Mouse (Mus musculus): ENCODE measurements around the gene Ppm1e.
A peak's percentile ranks its signal among the peaks of the same experiment; 100 is the strongest.

Gene Ppm1e

GRCm38 (mm10) chr11:87358331-87359261 lies at the start of gene Ppm1e:
Ppm1e (minus strand) TSS chr11:87359023.
- peak; percentile 93 to 94 for DNase-seq (ENCODE audit: low spot score in 2 of 2)

GRCm38 (mm10) chr11:87404876-87405275 lies 46.1 kb upstream of the Ppm1e start, which contains the start of the genes Rad51c and Tex14:
Rad51c (minus strand) TSS chr11:87404954.
Tex14 (plus strand) TSS chr11:87405065.
- peak; percentile 49 to 50 for DNase-seq (ENCODE audit: low spot score in 2 of 2)

GRCm38 (mm10) chr11:87404111-87404853 lies 45.5 kb upstream of the Ppm1e start:
- peak; percentile 96 to 97 for DNase-seq (ENCODE audit: low spot score in 2 of 2)

GRCm38 (mm10) chr11:87398402-87398801 lies 39.6 kb upstream of the Ppm1e start:
- no peak for DNase-seq (ENCODE audit: low spot score in 2 of 2)

- DNase-seq (ENCODE audit: low spot score in 2 of 2), result peak; percentile 47 to 64
Measured at GRCm38 (mm10) chr11:87393855-87394254, 35.0 kb upstream of the Ppm1e start.

GRCm38 (mm10) chr11:87385676-87386075 lies 26.9 kb upstream of the Ppm1e start:
- DNase-seq (ENCODE audit: low spot score in 2 of 2), result no peak

GRCm38 (mm10) chr11:87384551-87384950 lies 25.7 kb upstream of the Ppm1e start:
- DNase-seq (ENCODE audit: low spot score in 2 of 2), result no peak

- no peak for DNase-seq (ENCODE audit: low spot score in 2 of 2)
Measured at GRCm38 (mm10) chr11:87367865-87368580, 9.2 kb upstream of the Ppm1e start.

- DNase-seq (ENCODE audit: low spot score in 2 of 2), result no peak
Measured at GRCm38 (mm10) chr11:87367061-87367460, 8.2 kb upstream of the Ppm1e start.

GRCm38 (mm10) chr11:87365120-87365519 lies 6.3 kb upstream of the Ppm1e start:
- DNase-seq (ENCODE audit: low spot score in 2 of 2), result no peak

GRCm38 (mm10) chr11:87359262-87359612 lies 414 bp upstream of the Ppm1e start:
- DNase-seq (ENCODE audit: low spot score in 2 of 2), result no peak

GRCm38 (mm10) chr11:87357317-87358300 lies 1.2 kb downstream of the Ppm1e start:
- peak; percentile 46 to 52 for DNase-seq (ENCODE audit: low spot score in 2 of 2)

- no peak for DNase-seq (ENCODE audit: low spot score in 2 of 2)
Measured at GRCm38 (mm10) chr11:87354861-87355260, 4.0 kb downstream of the Ppm1e start.

GRCm38 (mm10) chr11:87353646-87354170 lies 5.1 kb downstream of the Ppm1e start:
- DNase-seq (ENCODE audit: low spot score in 2 of 2), result no peak

GRCm38 (mm10) chr11:87326381-87326780 lies 32.4 kb downstream of the Ppm1e start:
- no peak for DNase-seq (ENCODE audit: low spot score in 2 of 2)

- DNase-seq (ENCODE audit: low spot score in 2 of 2), result peak; percentile 59
Measured at GRCm38 (mm10) chr11:87322558-87322957, 36.3 kb downstream of the Ppm1e start.

GRCm38 (mm10) chr11:87320007-87320406 lies 38.8 kb downstream of the Ppm1e start:
- DNase-seq (ENCODE audit: low spot score in 2 of 2), result no peak

- no peak for DNase-seq (ENCODE audit: low spot score in 2 of 2)
Measured at GRCm38 (mm10) chr11:87318956-87319708, 39.7 kb downstream of the Ppm1e start.

- DNase-seq (ENCODE audit: low spot score in 2 of 2), result no peak
Measured at GRCm38 (mm10) chr11:87313533-87313932, 45.3 kb downstream of the Ppm1e start.

- no peak for DNase-seq (ENCODE audit: low spot score in 2 of 2)
Measured at GRCm38 (mm10) chr11:87310309-87310708, 48.5 kb downstream of the Ppm1e start.
